Mouse (Mus musculus) hindbrain, embryonic 16.5 days (tissue): ENCODE results near the gene Fer1l5. TPM values are rescaled to one million over a fixed set of nuclear protein-coding genes. Genes with fewer than 3 reads are reported as not detected.

Experiments
- ATAC-seq: fragments of 200-750 bp; cut with Nextera tagmentation; 2 replicates; pipeline ENCODE4 v1.8.0; 2017; ENCODE audit warnings: moderate TSS enrichment, moderate library complexity
- H3K27ac ChIP-seq: fragments of 300-500 bp; sonication (generic); 2 replicates; pipeline ENCODE4 v1.5.1; 2014; ENCODE audit warnings: low read depth, mild to moderate bottlenecking, control low read depth, low read length, moderate library complexity
- H3K27me3 ChIP-seq: fragments of 300-500 bp; sonication (generic); replicated peaks from 2 replicates; pipeline ENCODE4 v1.6.1; 2014; ENCODE audit warnings: low read length; ENCODE audit not compliant: control insufficient read depth, insufficient read depth
- H3K36me3 ChIP-seq: fragments of 300-500 bp; sonication (generic); 2 replicates; pipeline ENCODE4 v1.6.1; 2014; ENCODE audit warnings: mild to moderate bottlenecking, low read length, moderate library complexity, mixed read lengths; ENCODE audit not compliant: control insufficient read depth, insufficient read depth
- H3K4me1 ChIP-seq: fragments of 300-500 bp; sonication (generic); 2 replicates; pipeline ENCODE4 v1.6.1; 2014; ENCODE audit warnings: low read depth, low read length; ENCODE audit not compliant: control insufficient read depth, insufficient read depth
- H3K4me2 ChIP-seq: fragments of 300-500 bp; sonication (generic); 2 replicates; pipeline ENCODE4 v1.6.1; 2014; ENCODE audit warnings: mild to moderate bottlenecking, low read length, control low read depth, moderate library complexity
- H3K4me3 ChIP-seq: fragments of 300-500 bp; sonication (generic); 2 replicates; pipeline ENCODE4 v1.5.1; 2014; ENCODE audit warnings: mild to moderate bottlenecking, low read length, control low read depth, moderate library complexity
- H3K9ac ChIP-seq: fragments of 300-500 bp; sonication (generic); 2 replicates; pipeline ENCODE4 v1.6.1; 2014; ENCODE audit warnings: low read depth, mild to moderate bottlenecking, control low read depth, low read length, moderate library complexity
- H3K9me3 ChIP-seq: fragments of 300-500 bp; sonication (generic); 2 replicates; pipeline ENCODE4 v1.6.1; 2014; ENCODE audit warnings: mild to moderate bottlenecking, low read length, moderate library complexity; ENCODE audit not compliant: control insufficient read depth
- WGBS: fragments of 180-500 bp; shearing (Covaris S2); extraction: QIAGEN DNeasy Blood & Tissue Kit; methylation state at CpG from one replicate; pipeline ENCODE4 v1.1.7; 2014; 5-methylcytosine and 5-hydroxymethylcytosine counted together
- polyA plus RNA-seq: library from polyadenylated mRNA; unstranded; fragments of >200 nt; fragmentation: Nextera tagmentation; extraction: Ambion mirVana; gene quantifications from 2 replicates; pipeline ENCODE4 v1.2.1, GENCODE M21; 2015

The Fer1l5 gene
- polyA plus RNA-seq, 1 experiment from 2014 or later = 1.9 TPM

DNA sequence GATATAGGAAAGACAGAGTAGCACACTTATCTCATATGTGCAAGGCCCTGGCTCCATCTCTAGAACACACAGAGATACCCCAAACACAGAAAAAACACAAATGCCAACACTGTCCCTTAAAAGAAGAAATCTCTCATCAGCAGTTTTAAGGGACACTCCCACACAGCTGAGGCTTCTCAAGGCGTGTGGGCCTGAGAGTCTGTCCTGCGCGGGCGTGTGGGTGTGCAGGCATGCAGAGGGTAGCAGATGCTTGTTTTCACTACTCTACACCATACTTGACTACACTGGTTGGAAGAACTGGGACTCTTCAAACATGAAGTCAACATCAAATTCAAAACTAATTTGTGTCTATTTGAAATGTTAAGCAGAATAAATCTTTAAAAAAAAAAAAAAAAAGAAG is 19.7 kb upstream of the Fer1l5 start:
- H3K36me3 ChIP-seq = peaks cover 61% of the 10 kb centered on the region
- no peak overlapping the region for H3K27ac ChIP-seq
- H3K9me3 ChIP-seq = no peaks in the 10 kb centered on the region
- WGBS = 91% methylated on average over 4 of the region's 4 CpGs
- H3K4me3 ChIP-seq = no peak overlapping the region
- no peaks in the 10 kb centered on the region for H3K4me1 ChIP-seq
- H3K4me2 ChIP-seq = no peak overlapping the region
- no peaks in the 10 kb centered on the region for H3K27me3 ChIP-seq
- ATAC-seq = no peak
- no peak overlapping the region for H3K9ac ChIP-seq

DNA sequence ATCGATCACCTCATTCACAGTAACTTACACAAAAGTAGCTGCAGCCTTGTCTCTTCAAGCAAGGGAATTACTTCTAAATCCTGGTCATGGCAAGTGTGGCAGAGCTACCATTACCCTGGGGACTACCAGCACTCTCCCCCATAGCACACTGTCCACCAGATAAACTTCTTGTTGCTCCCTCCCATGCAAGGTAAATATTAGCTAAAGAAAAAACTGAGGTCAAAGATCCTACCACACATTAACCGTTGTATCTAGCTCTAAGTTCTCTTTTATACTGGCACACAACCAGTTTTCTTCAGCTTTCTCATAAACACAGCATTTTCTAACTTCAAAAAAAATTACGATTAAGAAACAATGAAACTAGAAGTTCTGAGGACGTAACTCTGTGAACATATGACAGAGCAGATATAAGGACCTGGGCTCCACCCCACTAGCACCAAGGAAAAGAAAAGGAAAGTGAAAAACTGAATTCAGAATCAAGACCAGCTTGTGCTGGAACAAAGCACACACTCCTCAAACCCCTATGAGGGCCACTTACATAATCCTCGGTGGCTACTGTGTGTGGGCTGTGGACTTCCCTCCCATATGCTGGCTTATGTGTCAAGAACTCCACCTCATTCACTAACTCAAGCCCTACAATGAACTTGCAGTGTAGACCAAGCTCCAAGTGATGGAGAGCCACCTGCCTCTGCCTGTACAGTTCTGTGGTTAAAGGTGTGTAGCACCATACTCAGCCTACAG is 15.0 kb upstream of the Fer1l5 start:
- no peak overlapping the region for H3K4me3 ChIP-seq
- no peaks in the 10 kb centered on the region for H3K4me1 ChIP-seq
- WGBS = 95% methylated on average over 5 of the region's 5 CpGs
- ATAC-seq = no peak
- H3K4me2 ChIP-seq = no peak overlapping the region
- H3K9me3 ChIP-seq = no peaks in the 10 kb centered on the region
- H3K9ac ChIP-seq = no peak overlapping the region
- peaks cover 46% of the 10 kb centered on the region for H3K36me3 ChIP-seq
- no peaks in the 10 kb centered on the region for H3K27me3 ChIP-seq
- no peak overlapping the region for H3K27ac ChIP-seq

DNA sequence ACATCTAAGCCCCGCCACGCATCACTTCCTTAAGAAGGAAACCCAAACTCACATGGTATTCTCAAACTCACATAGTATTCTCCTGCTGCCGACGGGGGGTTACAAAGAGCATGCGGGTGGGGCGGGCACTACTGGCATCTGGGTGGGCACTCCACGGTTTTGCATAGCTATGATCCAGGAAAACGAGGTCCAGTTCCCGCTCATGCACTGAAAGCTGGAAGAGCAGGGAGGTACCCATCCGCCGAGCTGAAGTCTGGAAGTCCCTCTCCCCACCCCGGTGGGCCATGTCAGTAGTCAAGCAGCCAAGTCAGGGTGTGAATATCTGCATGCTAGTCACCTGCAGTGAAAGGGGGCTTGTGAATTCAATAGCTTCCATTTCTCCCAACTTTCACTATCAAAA is 4.4 kb upstream of the Fer1l5 start:
- no peak for ATAC-seq
- peak overlapping the region; percentile 95 for H3K9ac ChIP-seq
- WGBS = 44% methylated on average over 12 of the region's 12 CpGs

DNA sequence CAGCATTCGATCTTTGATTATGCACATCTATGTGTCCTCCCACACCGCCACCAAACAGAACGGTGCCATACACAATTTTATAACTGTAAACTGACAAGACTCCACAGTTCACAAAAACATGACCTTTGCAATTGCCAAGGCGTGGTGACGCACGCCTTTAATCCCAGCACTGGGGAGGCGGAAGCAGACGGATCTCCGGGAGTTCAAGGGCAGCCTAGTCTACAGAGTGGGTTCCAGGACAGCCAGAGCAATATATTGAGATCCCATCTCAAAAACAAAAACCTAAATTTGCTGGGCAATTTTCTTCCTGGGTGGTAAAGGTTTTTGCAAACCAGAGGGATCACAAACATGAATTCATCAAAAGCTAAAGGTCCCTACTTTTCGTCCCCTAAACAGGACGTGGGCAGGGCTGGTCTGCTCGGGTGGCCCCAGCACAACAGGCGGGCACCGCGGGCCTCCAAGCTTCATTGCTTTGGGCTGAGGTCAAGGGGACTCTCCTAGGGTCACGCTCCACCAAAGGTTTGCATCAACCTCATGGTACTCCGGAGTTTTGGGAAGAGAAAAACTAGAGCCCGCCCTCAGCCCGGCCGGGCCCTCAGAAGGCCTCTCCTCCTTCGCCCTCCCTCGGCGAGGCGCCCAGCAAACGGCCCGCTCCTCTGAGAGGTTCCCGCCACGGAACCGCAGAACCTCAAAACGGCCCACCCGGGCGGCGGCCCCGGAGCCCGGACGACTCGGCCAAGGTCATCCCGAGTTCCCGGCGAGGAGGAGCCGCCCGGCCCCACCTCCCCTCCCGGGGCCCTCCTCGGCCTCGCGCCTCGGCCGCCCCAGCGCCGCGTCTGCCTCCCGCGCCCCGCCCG is 3.8 kb upstream of the Fer1l5 start:
- peak overlapping the region; percentile 75 for H3K27ac ChIP-seq
- H3K4me2 ChIP-seq = peak overlapping the region; percentile 71
- H3K27me3 ChIP-seq = no peaks in the 10 kb centered on the region
- H3K36me3 ChIP-seq = peaks cover 11% of the 10 kb centered on the region
- H3K9me3 ChIP-seq = no peaks in the 10 kb centered on the region
- peak; percentile 82 for ATAC-seq
- H3K9ac ChIP-seq = peak overlapping the region; percentile 95
- peaks cover 10% of the 10 kb centered on the region for H3K4me1 ChIP-seq
- H3K4me3 ChIP-seq = peak overlapping the region; percentile 94
- WGBS = 6% methylated on average over 52 of the region's 55 CpGs

More for the DNA sequence above, 4.4 kb upstream of the Fer1l5 start:
- H3K27ac ChIP-seq = no peak overlapping the region
- peak overlapping the region; percentile 94 for H3K4me3 ChIP-seq
- peaks cover 10% of the 10 kb centered on the region for H3K4me1 ChIP-seq
- peaks cover 11% of the 10 kb centered on the region for H3K36me3 ChIP-seq
- no peaks in the 10 kb centered on the region for H3K27me3 ChIP-seq
- peak overlapping the region; percentile 71 for H3K4me2 ChIP-seq
- H3K9me3 ChIP-seq = no peaks in the 10 kb centered on the region

- Histone ChIP-seq H3K4me2 (peak within 1 kb of the TSS; percentile 71), H3K27ac (peak within 1 kb of the TSS; percentile 75), H3K27me3 (no peaks in the 10 kb centered on the region), H3K36me3 (peaks cover 5% of the 10 kb centered on the region), H3K9ac (peak within 1 kb of the TSS; percentile 95), H3K4me3 (peak within 1 kb of the TSS; percentile 94), H3K9me3 (no peaks in the 10 kb centered on the region), H3K4me1 (peaks cover 10% of the 10 kb centered on the region)
- ATAC-seq = peak; percentile 82
- 4% methylated on average over 61 of the region's 61 CpGs for WGBS
These were observed 3.0 kb upstream of the Fer1l5 start, which contains the start of gene Kansl3 for GRCm38 (mm10) chr1:36368969-36369645. Gene Kansl3 (minus strand): TSS chr1:36369181.

- WGBS = 80% methylated on average over 6 of the region's 6 CpGs
- no peak for ATAC-seq
- H3K4me2 ChIP-seq = no peak overlapping the region
- H3K27me3 ChIP-seq = no peaks in the 10 kb centered on the region
- no peak overlapping the region for H3K4me3 ChIP-seq
- H3K36me3 ChIP-seq = no peaks in the 10 kb centered on the region
- H3K9ac ChIP-seq = no peak overlapping the region
- H3K4me1 ChIP-seq = peaks cover 10% of the 10 kb centered on the region
- H3K27ac ChIP-seq = no peak overlapping the region
- no peaks in the 10 kb centered on the region for H3K9me3 ChIP-seq
These were observed 1.2 kb upstream of the Fer1l5 start for GRCm38 (mm10) chr1:36370918-36371317.

DNA sequence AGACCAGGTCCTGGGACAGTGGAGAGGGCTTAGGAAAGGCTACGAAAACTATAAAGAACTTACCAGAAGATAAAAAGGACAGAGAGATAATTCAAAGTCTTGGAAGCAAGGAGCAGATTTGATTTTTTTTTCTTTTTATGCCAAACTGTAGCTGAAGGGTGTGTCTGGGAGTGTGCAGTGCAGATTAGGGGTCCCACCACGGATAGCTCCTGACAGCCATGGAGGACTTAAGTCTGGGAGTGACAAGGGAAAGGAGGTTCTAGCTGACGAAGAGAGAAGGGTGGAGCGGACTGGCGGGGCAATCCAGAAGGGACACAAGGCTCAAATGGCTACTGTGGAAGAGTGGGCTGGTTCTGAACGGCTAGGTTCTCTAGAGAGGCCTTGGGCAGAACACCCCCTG is 6.8 kb downstream of the Fer1l5 start:
- ATAC-seq = no peak
- no peaks in the 10 kb centered on the region for H3K9me3 ChIP-seq
- no peak overlapping the region for H3K4me2 ChIP-seq
- no peaks in the 10 kb centered on the region for H3K36me3 ChIP-seq
- H3K4me3 ChIP-seq = no peak overlapping the region
- no peak overlapping the region for H3K9ac ChIP-seq
- 81% methylated on average over 6 of the region's 6 CpGs for WGBS
- H3K27me3 ChIP-seq = no peaks in the 10 kb centered on the region
- no peaks in the 10 kb centered on the region for H3K4me1 ChIP-seq
- no peak overlapping the region for H3K27ac ChIP-seq

GRCm38 (mm10) chr1:36379582-36379981 is 7.5 kb downstream of the Fer1l5 start:
- 63% methylated on average over 4 of the region's 4 CpGs for WGBS
- no peaks in the 10 kb centered on the region for H3K4me1 ChIP-seq
- no peak overlapping the region for H3K4me3 ChIP-seq
- H3K4me2 ChIP-seq = no peak overlapping the region
- no peaks in the 10 kb centered on the region for H3K9me3 ChIP-seq
- ATAC-seq = peak; percentile 54; the same call in 1 of the 2 replicates
- no peaks in the 10 kb centered on the region for H3K36me3 ChIP-seq
- H3K9ac ChIP-seq = no peak overlapping the region
- no peaks in the 10 kb centered on the region for H3K27me3 ChIP-seq
- H3K27ac ChIP-seq = no peak overlapping the region

- ATAC-seq = no peak
- Histone ChIP-seq H3K36me3 (no peaks in the 10 kb centered on the region), H3K9me3 (no peaks in the 10 kb centered on the region), H3K27ac (no peak overlapping the region), H3K4me3 (no peak overlapping the region), H3K4me1 (peaks cover 9% of the 10 kb centered on the region), H3K4me2 (no peak overlapping the region), H3K27me3 (no peaks in the 10 kb centered on the region), H3K9ac (no peak overlapping the region)
- WGBS = 23% methylated on average over 6 of the region's 6 CpGs
These were observed 24.9 kb downstream of the Fer1l5 start for GRCm38 (mm10) chr1:36397041-36397440.
